Mouse (Mus musculus): ENCODE measurements at regions not wholly inside any gene's neighbourhood (a gene's known extent, or its start where the extent isn't known, plus 50 kb on each side); places are given as distances from the start of the nearest gene placed in this dataset.

DNA sequence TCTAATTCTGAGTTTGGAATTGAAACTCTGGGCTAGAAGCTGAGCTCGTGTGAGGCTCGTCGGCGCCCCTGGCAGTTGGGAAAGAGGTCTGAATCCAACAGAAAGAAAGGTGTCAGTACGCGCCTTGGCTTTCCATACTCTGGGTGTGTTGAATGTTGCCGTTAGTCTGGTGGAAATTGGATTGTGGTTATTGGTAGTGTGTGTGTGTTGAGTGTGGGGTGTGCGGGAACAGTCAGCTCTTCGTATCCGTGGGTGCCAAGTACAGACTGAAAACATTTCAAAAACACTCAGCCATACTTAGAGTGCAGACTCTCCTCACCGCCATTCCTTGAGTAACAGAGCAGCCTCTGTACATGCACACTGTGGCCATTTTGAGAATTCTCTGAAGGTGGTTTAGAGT lies 566.9 kb downstream of the Tbc1d22a start:
- no peak for TF ChIP-seq CTCF (IDR thresholded peaks at IDR 0.05; ENCODE audit: low read depth)
- TF ChIP-seq EP300 (IDR thresholded peaks at IDR 0.05; ENCODE audit: low read depth) = no peak

Data from heart, postnatal 0 days (tissue).